Mouse (Mus musculus) stomach, embryonic 15.5 days (tissue): ENCODE results near the gene Laptm5. TPM values are rescaled to one million over a fixed set of nuclear protein-coding genes. Genes with fewer than 3 reads are reported as not detected.

Experiments used
- ATAC-seq: fragments of 200-750 bp; cut with Nextera tagmentation; 2 replicates; pipeline ENCODE4 v1.8.0; 2017; ENCODE audit warnings: low read depth, moderate number of reproducible peaks, moderate TSS enrichment; ENCODE audit not compliant: insufficient read depth, low FRiP score
- H3K27ac ChIP-seq: fragments of 300-500 bp; sonication (generic); 2 replicates; pipeline ENCODE4 v1.5.1; 2015; ENCODE audit warnings: mild to moderate bottlenecking, inconsistent platforms
- H3K27me3 ChIP-seq: fragments of 300-500 bp; sonication (generic); replicated peaks from 2 replicates; pipeline ENCODE4 v1.6.1; 2015; ENCODE audit warnings: inconsistent platforms
- H3K36me3 ChIP-seq: fragments of 300-500 bp; sonication (generic); 2 replicates; pipeline ENCODE4 v1.6.1; 2015; ENCODE audit warnings: inconsistent platforms
- H3K4me1 ChIP-seq: fragments of 300-500 bp; sonication (generic); 2 replicates; pipeline ENCODE4 v1.6.1; 2015; ENCODE audit warnings: inconsistent platforms
- H3K4me2 ChIP-seq: fragments of 300-500 bp; sonication (generic); 2 replicates; pipeline ENCODE4 v1.6.1; 2015; ENCODE audit warnings: mild to moderate bottlenecking, inconsistent platforms
- H3K4me3 ChIP-seq: fragments of 300-500 bp; sonication (generic); replicated peaks from 2 replicates; pipeline ENCODE4 v1.5.1; 2015; ENCODE audit warnings: inconsistent platforms
- H3K9ac ChIP-seq: fragments of 300-500 bp; sonication (generic); 2 replicates; pipeline ENCODE4 v1.6.1; 2015; ENCODE audit warnings: inconsistent platforms
- H3K9me3 ChIP-seq: fragments of 300-500 bp; sonication (generic); 2 replicates; pipeline ENCODE4 v1.6.1; 2016; ENCODE audit warnings: inconsistent platforms
- WGBS: fragments of 180-500 bp; shearing (Covaris S2); methylation state at CpG from one replicate; pipeline ENCODE4 v1.1.7; 2015; 5-methylcytosine and 5-hydroxymethylcytosine counted together
- polyA plus RNA-seq: library from polyadenylated mRNA; unstranded; fragments of >200 nt; fragmentation: Nextera tagmentation; extraction: Ambion mirVana; gene quantifications from 2 replicates; pipeline ENCODE4 v1.2.1, GENCODE M21; 2015

The Laptm5 gene
- polyA plus RNA-seq, 1 experiment from 2014 or later: 49.7 TPM

- H3K9me3 ChIP-seq: no peaks in the 10 kb centered on the region
- H3K4me2 ChIP-seq: no peak overlapping the region
- H3K9ac ChIP-seq: no peak overlapping the region
- no peaks in the 10 kb centered on the region for H3K36me3 ChIP-seq
- peaks cover 7% of the 10 kb centered on the region for H3K4me1 ChIP-seq
- no peak overlapping the region for H3K4me3 ChIP-seq
- no peak for ATAC-seq
- H3K27me3 ChIP-seq: peaks cover 6% of the 10 kb centered on the region; the same call in 1 of the 2 replicates
- H3K27ac ChIP-seq: no peak overlapping the region
- 59% methylated on average over 15 of the region's 15 CpGs for WGBS
Observed at GRCm38 (mm10) chr4:130882762-130883161, 30.2 kb upstream of the Laptm5 start.

- ATAC-seq: no peak
- 33% methylated on average over 13 of the region's 13 CpGs for WGBS
- H3K4me3 ChIP-seq: no peak overlapping the region
Observed at GRCm38 (mm10) chr4:130883820-130884533, 28.9 kb upstream of the Laptm5 start.

GRCm38 (mm10) chr4:130887148-130887745, 25.7 kb upstream of the Laptm5 start:
- H3K9ac ChIP-seq: no peak overlapping the region
- peaks cover 4% of the 10 kb centered on the region; the same call in 1 of the 2 replicates for H3K4me1 ChIP-seq
- no peak overlapping the region for H3K4me3 ChIP-seq
- H3K36me3 ChIP-seq: no peaks in the 10 kb centered on the region
- H3K27ac ChIP-seq: no peak overlapping the region
- no peaks in the 10 kb centered on the region for H3K9me3 ChIP-seq
- 26% methylated on average over 11 of the region's 11 CpGs for WGBS
- no peak overlapping the region for H3K4me2 ChIP-seq
- peaks cover 3% of the 10 kb centered on the region; the same call in 1 of the 2 replicates for H3K27me3 ChIP-seq
- ATAC-seq: peak; percentile 53; the same call in 1 of the 2 replicates

More at GRCm38 (mm10) chr4:130883820-130884533, 28.9 kb upstream of the Laptm5 start:
- Histone ChIP-seq H3K9me3 (no peaks in the 10 kb centered on the region), H3K27ac (no peak overlapping the region), H3K36me3 (no peaks in the 10 kb centered on the region), H3K4me2 (no peak overlapping the region), H3K27me3 (peaks cover 6% of the 10 kb centered on the region; the same call in 1 of the 2 replicates), H3K4me1 (no peaks in the 10 kb centered on the region), H3K9ac (no peak overlapping the region)

- WGBS: 40% methylated on average over 10 of the region's 11 CpGs
- H3K27ac ChIP-seq: no peak overlapping the region
- ATAC-seq: no peak; the same call in 1 of the 2 replicates
- H3K27me3 ChIP-seq: no peaks in the 10 kb centered on the region
- H3K4me3 ChIP-seq: no peak overlapping the region
- H3K36me3 ChIP-seq: no peaks in the 10 kb centered on the region
- no peaks in the 10 kb centered on the region for H3K9me3 ChIP-seq
- H3K9ac ChIP-seq: no peak overlapping the region
- H3K4me1 ChIP-seq: peaks cover 4% of the 10 kb centered on the region; the same call in 1 of the 2 replicates
- H3K4me2 ChIP-seq: no peak overlapping the region
Observed at GRCm38 (mm10) chr4:130889777-130890510, 23.0 kb upstream of the Laptm5 start.

- no peak for ATAC-seq
- no peak overlapping the region for H3K4me2 ChIP-seq
- H3K4me3 ChIP-seq: no peak overlapping the region
- no peak overlapping the region for H3K9ac ChIP-seq
- H3K36me3 ChIP-seq: no peaks in the 10 kb centered on the region
- H3K9me3 ChIP-seq: no peaks in the 10 kb centered on the region
- no peak overlapping the region for H3K27ac ChIP-seq
- H3K4me1 ChIP-seq: peaks cover 4% of the 10 kb centered on the region; the same call in 1 of the 2 replicates
- no peaks in the 10 kb centered on the region for H3K27me3 ChIP-seq
Observed at GRCm38 (mm10) chr4:130890511-130890840, 22.4 kb upstream of the Laptm5 start.

- Histone ChIP-seq H3K9me3 (no peaks in the 10 kb centered on the region), H3K4me2 (no peak overlapping the region), H3K4me1 (peaks cover 4% of the 10 kb centered on the region; the same call in 1 of the 2 replicates), H3K36me3 (no peaks in the 10 kb centered on the region), H3K27ac (no peak overlapping the region), H3K27me3 (no peaks in the 10 kb centered on the region), H3K9ac (no peak overlapping the region), H3K4me3 (no peak overlapping the region)
- ATAC-seq: no peak
- WGBS: 36% methylated on average over 17 of the region's 17 CpGs
Observed at GRCm38 (mm10) chr4:130892001-130892587, 20.8 kb upstream of the Laptm5 start.

- 65% methylated on average over 5 of the region's 5 CpGs for WGBS
- ATAC-seq: no peak
- H3K9me3 ChIP-seq: no peaks in the 10 kb centered on the region
- no peak overlapping the region for H3K9ac ChIP-seq
- no peak overlapping the region for H3K27ac ChIP-seq
- no peak overlapping the region for H3K4me3 ChIP-seq
- peaks cover 4% of the 10 kb centered on the region; the same call in 1 of the 2 replicates for H3K4me1 ChIP-seq
- H3K27me3 ChIP-seq: no peaks in the 10 kb centered on the region
- H3K36me3 ChIP-seq: no peaks in the 10 kb centered on the region
- H3K4me2 ChIP-seq: no peak overlapping the region
Observed at GRCm38 (mm10) chr4:130893688-130894087, 19.2 kb upstream of the Laptm5 start.

GRCm38 (mm10) chr4:130895701-130896100, 17.2 kb upstream of the Laptm5 start:
- no peak overlapping the region for H3K9ac ChIP-seq
- WGBS: 44% methylated on average over 6 of the region's 6 CpGs
- H3K27me3 ChIP-seq: no peaks in the 10 kb centered on the region
- 0 out of 2 replicates have a peak, but pooled peaks cover 3% of the 10 kb centered on the region for H3K4me1 ChIP-seq
- H3K4me2 ChIP-seq: no peak overlapping the region
- no peak overlapping the region for H3K4me3 ChIP-seq
- ATAC-seq: no peak
- peak overlapping the region; percentile 67 for H3K27ac ChIP-seq
- no peaks in the 10 kb centered on the region for H3K36me3 ChIP-seq
- H3K9me3 ChIP-seq: no peaks in the 10 kb centered on the region

GRCm38 (mm10) chr4:130896372-130896771, 16.6 kb upstream of the Laptm5 start:
- ATAC-seq: peak; percentile 20; the same call in 1 of the 2 replicates

GRCm38 (mm10) chr4:130899383-130899781, 13.5 kb upstream of the Laptm5 start:
- H3K27me3 ChIP-seq: no peaks in the 10 kb centered on the region
- H3K4me3 ChIP-seq: no peak overlapping the region
- H3K36me3 ChIP-seq: no peaks in the 10 kb centered on the region
- H3K9me3 ChIP-seq: no peaks in the 10 kb centered on the region
- no peak for ATAC-seq
- peaks cover 7% of the 10 kb centered on the region; the same call in 1 of the 2 replicates for H3K4me1 ChIP-seq
- no peak overlapping the region for H3K4me2 ChIP-seq
- H3K9ac ChIP-seq: no peak overlapping the region
- no peak overlapping the region for H3K27ac ChIP-seq
- WGBS: 62% methylated on average over 3 of the region's 3 CpGs

More at GRCm38 (mm10) chr4:130896372-130896771, 16.6 kb upstream of the Laptm5 start:
- Histone ChIP-seq H3K36me3 (no peaks in the 10 kb centered on the region), H3K4me3 (no peak overlapping the region), H3K9me3 (no peaks in the 10 kb centered on the region), H3K4me2 (no peak overlapping the region), H3K27me3 (no peaks in the 10 kb centered on the region), H3K27ac (no peak overlapping the region), H3K9ac (no peak overlapping the region), H3K4me1 (0 out of 2 replicates have a peak, but pooled peaks cover 3% of the 10 kb centered on the region)
- 79% methylated on average over 2 of the region's 2 CpGs for WGBS

- 71% methylated on average over 6 of the region's 6 CpGs for WGBS
- no peak for ATAC-seq
Observed at GRCm38 (mm10) chr4:130899782-130900427, 13.0 kb upstream of the Laptm5 start.

More at GRCm38 (mm10) chr4:130899782-130900427, 13.0 kb upstream of the Laptm5 start:
- no peaks in the 10 kb centered on the region for H3K9me3 ChIP-seq
- H3K9ac ChIP-seq: no peak overlapping the region
- no peaks in the 10 kb centered on the region for H3K27me3 ChIP-seq
- no peak overlapping the region for H3K4me2 ChIP-seq
- H3K27ac ChIP-seq: no peak overlapping the region
- H3K4me1 ChIP-seq: peaks cover 7% of the 10 kb centered on the region; the same call in 1 of the 2 replicates
- no peak overlapping the region for H3K4me3 ChIP-seq
- no peaks in the 10 kb centered on the region for H3K36me3 ChIP-seq
